Mouse (Mus musculus): ENCODE data around the gene Art4. TPM values are rescaled to one million over a fixed set of nuclear protein-coding genes. Genes with fewer than 3 reads are reported as not detected.

Gene Art4
- 0.56 and 0.69 TPM in 2 replicates for polyA plus RNA-seq (2016; fragmentation: Nextera tagmentation; extraction: Ambion mirVana)

GRCm38 (mm10) chr6:136857186-136857872 is at the start of gene Art4:
TSS of gene Art4 (minus strand) at chr6:136857733.
- H3K4me2 ChIP-seq (replicated peaks), result no peak within 1 kb of the TSS
- no peaks in the 10 kb centered on the region for H3K9me3 ChIP-seq
- H3K4me3 ChIP-seq, result no peak within 1 kb of the TSS
- WGBS, result 78% methylated on average over 18 of the region's 18 CpGs
- no peaks in the 10 kb centered on the region; the same call in 1 of the 2 replicates for H3K4me1 ChIP-seq
- no peak for ATAC-seq (ENCODE audit: low FRiP score, low read depth)
- no peak within 1 kb of the TSS for H3K27ac ChIP-seq (replicated peaks)
- no peaks in the 10 kb centered on the region for H3K36me3 ChIP-seq
- no peak within 1 kb of the TSS for H3K9ac ChIP-seq (replicated peaks)
- no peaks in the 10 kb centered on the region for H3K27me3 ChIP-seq

DNA sequence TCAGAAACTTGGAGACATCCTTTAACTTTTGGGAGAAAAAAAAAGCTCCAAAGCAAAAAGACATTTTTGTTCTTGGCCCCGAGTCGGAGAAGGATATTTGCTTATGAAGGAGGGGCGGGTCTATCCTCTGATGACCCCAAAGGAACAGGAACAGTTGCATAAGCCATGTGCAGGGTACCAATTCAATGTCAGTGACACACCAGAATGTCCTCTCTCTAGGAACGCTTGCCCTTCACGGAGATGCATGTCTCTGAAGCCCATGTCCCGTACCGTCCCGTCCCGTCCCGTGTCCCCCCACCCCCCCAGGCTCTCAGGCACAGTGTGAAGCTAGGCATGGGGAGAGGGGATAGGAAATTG is 49.4 kb upstream of the Art4 start:
- H3K4me2 ChIP-seq (replicated peaks), result no peak overlapping the region
- H3K4me1 ChIP-seq, result no peaks in the 10 kb centered on the region
- no peak overlapping the region for H3K9ac ChIP-seq (replicated peaks)
- no peak overlapping the region for H3K4me3 ChIP-seq
- H3K27me3 ChIP-seq, result no peaks in the 10 kb centered on the region
- H3K27ac ChIP-seq (replicated peaks), result no peak overlapping the region
- WGBS, result 84% methylated on average over 10 of the region's 10 CpGs
- H3K9me3 ChIP-seq, result no peaks in the 10 kb centered on the region
- no peaks in the 10 kb centered on the region for H3K36me3 ChIP-seq
- no peak for ATAC-seq (ENCODE audit: low FRiP score, low read depth)

DNA sequence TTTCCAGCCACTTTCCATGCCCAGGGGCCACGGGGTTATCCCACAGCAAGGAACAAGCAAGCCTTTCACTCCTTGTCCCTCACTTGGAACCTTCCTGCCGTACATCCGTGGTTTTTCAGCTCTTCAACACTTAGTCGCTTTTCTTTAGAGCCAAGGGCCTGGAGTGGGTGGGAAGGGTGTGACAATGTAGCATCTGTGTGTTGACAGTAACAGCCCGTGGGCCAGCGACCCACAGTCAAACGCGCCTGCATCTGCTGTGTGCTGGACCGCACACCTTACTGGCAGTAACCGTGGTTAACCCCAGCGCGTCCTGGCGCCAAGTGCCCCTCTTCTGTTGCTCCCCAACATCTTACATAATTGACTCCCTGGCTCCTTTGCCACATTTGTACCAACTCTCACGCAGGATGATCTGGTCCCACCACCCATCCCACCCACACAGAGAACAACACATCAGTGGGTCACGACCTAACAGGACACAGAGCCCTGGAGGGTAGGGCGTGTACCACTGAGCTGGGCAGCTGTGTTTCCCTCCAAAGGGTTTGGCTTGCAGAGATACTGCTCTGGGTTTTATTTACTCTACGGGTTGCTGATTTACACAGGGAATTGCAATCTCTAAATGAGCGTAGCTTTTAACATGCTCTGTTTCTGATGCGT is 48.9 kb upstream of the Art4 start:
- H3K4me3 ChIP-seq, result no peak overlapping the region
- no peak overlapping the region for H3K27ac ChIP-seq (replicated peaks)
- H3K4me1 ChIP-seq, result no peaks in the 10 kb centered on the region
- no peaks in the 10 kb centered on the region for H3K9me3 ChIP-seq
- no peaks in the 10 kb centered on the region for H3K36me3 ChIP-seq
- H3K27me3 ChIP-seq, result no peaks in the 10 kb centered on the region
- no peak overlapping the region for H3K4me2 ChIP-seq (replicated peaks)
- no peak for ATAC-seq (ENCODE audit: low FRiP score, low read depth)
- H3K9ac ChIP-seq (replicated peaks), result no peak overlapping the region
- 91% methylated on average over 19 of the region's 19 CpGs for WGBS

DNA sequence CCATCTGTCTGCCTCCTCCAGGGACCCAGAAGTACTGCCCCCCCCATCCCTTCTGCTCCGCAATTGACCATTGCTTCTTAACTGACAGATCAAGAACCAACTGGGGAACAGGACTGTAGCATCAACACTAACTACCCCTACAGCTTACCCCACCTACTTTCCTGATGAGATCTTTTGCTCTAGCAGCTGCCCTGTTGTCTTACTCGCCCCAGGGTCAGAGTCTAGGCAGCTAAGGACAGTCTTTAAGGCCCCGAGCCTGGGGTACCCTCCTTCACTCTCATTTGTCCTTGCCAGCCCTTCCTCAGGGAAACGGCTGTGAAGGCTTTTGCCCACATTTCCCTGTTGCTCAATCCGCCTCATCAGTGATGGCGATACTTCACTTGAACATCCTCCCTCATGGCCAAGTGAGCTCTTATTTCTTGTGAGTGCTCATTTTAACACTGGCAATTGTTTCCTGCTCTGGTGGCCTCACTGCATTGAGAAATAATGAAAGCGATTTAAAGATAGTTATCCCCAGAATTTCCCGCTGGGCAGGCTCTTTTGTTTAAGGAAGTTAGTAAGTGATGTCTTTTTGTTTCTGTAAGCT is 46.4 kb upstream of the Art4 start:
- WGBS, result 71% methylated on average over 8 of the region's 8 CpGs
- H3K9ac ChIP-seq (replicated peaks), result no peak overlapping the region
- no peaks in the 10 kb centered on the region for H3K9me3 ChIP-seq
- H3K4me3 ChIP-seq, result no peak overlapping the region
- H3K27ac ChIP-seq (replicated peaks), result no peak overlapping the region
- ATAC-seq (ENCODE audit: low FRiP score, low read depth), result no peak
- H3K4me2 ChIP-seq (replicated peaks), result no peak overlapping the region
- no peaks in the 10 kb centered on the region for H3K36me3 ChIP-seq
- no peaks in the 10 kb centered on the region for H3K4me1 ChIP-seq
- H3K27me3 ChIP-seq, result no peaks in the 10 kb centered on the region

GRCm38 (mm10) chr6:136902527-136902926 is 45.0 kb upstream of the Art4 start:
- no peaks in the 10 kb centered on the region for H3K9me3 ChIP-seq
- H3K9ac ChIP-seq (replicated peaks), result no peak overlapping the region
- no peak overlapping the region for H3K4me3 ChIP-seq
- H3K4me2 ChIP-seq (replicated peaks), result no peak overlapping the region
- no peaks in the 10 kb centered on the region for H3K27me3 ChIP-seq
- H3K27ac ChIP-seq (replicated peaks), result no peak overlapping the region
- no peaks in the 10 kb centered on the region for H3K4me1 ChIP-seq
- no peaks in the 10 kb centered on the region for H3K36me3 ChIP-seq
- no peak for ATAC-seq (ENCODE audit: low FRiP score, low read depth)
- WGBS, result 91% methylated on average over 9 of the region's 9 CpGs

- WGBS, result 81% methylated on average over 2 of the region's 2 CpGs
- no peaks in the 10 kb centered on the region for H3K4me1 ChIP-seq
- no peaks in the 10 kb centered on the region for H3K27me3 ChIP-seq
- no peak for ATAC-seq (ENCODE audit: low FRiP score, low read depth)
- no peak overlapping the region for H3K27ac ChIP-seq (replicated peaks)
- H3K36me3 ChIP-seq, result no peaks in the 10 kb centered on the region
- no peaks in the 10 kb centered on the region for H3K9me3 ChIP-seq
- no peak overlapping the region for H3K4me3 ChIP-seq
- no peak overlapping the region for H3K9ac ChIP-seq (replicated peaks)
- no peak overlapping the region for H3K4me2 ChIP-seq (replicated peaks)
Observed at GRCm38 (mm10) chr6:136901010-136901409, 43.5 kb upstream of the Art4 start.

GRCm38 (mm10) chr6:136900369-136901009 is 43.0 kb upstream of the Art4 start:
- ATAC-seq (ENCODE audit: low FRiP score, low read depth), result no peak
- Histone ChIP-seq H3K36me3 (no peaks in the 10 kb centered on the region), H3K9ac (replicated peaks) (no peak overlapping the region), H3K4me2 (replicated peaks) (no peak overlapping the region), H3K4me1 (no peaks in the 10 kb centered on the region), H3K27me3 (no peaks in the 10 kb centered on the region), H3K4me3 (no peak overlapping the region), H3K9me3 (no peaks in the 10 kb centered on the region), H3K27ac (replicated peaks) (no peak overlapping the region)
- 85% methylated on average over 4 of the region's 4 CpGs for WGBS

DNA sequence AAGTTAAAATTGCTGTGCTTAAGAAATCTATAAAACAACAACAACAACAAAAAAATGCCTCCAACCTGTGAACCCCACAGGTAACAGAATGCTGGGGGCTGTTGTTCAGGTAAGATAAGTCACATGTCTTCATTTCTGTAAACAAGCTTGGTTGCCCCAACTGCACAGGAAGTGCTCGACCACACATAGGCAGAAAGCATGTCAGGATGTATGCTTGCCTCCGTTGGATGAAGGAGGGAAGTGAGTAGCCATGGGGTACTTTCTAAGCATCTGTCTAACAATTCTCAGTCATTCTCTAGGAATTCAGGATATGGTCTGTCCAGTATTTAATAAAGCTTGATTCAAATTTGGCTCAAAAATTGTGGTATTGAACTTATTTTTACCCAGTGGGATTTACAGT is 41.4 kb upstream of the Art4 start:
- Histone ChIP-seq H3K9me3 (no peaks in the 10 kb centered on the region), H3K27ac (replicated peaks) (no peak overlapping the region), H3K4me3 (no peak overlapping the region), H3K4me2 (replicated peaks) (no peak overlapping the region), H3K9ac (replicated peaks) (no peak overlapping the region), H3K36me3 (no peaks in the 10 kb centered on the region), H3K27me3 (no peaks in the 10 kb centered on the region), H3K4me1 (no peaks in the 10 kb centered on the region)
- no peak for ATAC-seq (ENCODE audit: low FRiP score, low read depth)
- WGBS, result 90% methylated on average over 2 of the region's 2 CpGs

DNA sequence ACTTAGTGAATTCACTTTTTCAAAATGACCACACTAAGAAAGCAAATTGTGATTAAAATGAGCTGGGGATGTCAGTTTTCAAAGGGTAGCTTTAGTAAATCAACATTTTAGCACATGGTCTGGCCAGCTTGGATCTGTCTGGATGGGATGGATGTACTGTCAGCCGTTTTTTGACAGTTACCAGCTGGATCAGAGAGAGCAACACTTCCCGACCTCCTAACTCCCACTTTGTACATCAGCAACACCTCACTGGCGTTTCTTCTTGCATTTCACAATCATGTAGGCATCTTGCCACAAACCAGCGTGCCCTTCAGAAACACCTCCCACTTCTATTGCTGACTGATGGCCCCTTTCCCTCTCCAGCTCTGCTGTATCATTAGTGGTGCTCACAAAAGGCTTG is 40.7 kb upstream of the Art4 start:
- 76% methylated on average over 4 of the region's 4 CpGs for WGBS
- ATAC-seq (ENCODE audit: low FRiP score, low read depth), result no peak

GRCm38 (mm10) chr6:136897789-136898188 is 40.3 kb upstream of the Art4 start:
- Histone ChIP-seq H3K4me1 (no peaks in the 10 kb centered on the region), H3K9ac (replicated peaks) (no peak overlapping the region), H3K27ac (replicated peaks) (no peak overlapping the region), H3K4me3 (no peak overlapping the region), H3K36me3 (no peaks in the 10 kb centered on the region), H3K27me3 (no peaks in the 10 kb centered on the region), H3K9me3 (no peaks in the 10 kb centered on the region), H3K4me2 (replicated peaks) (no peak overlapping the region)
- no peak for ATAC-seq (ENCODE audit: low FRiP score, low read depth)
- WGBS, result 81% methylated on average over 4 of the region's 4 CpGs

More for the DNA sequence above, 40.7 kb upstream of the Art4 start:
- Histone ChIP-seq H3K27ac (replicated peaks) (no peak overlapping the region), H3K4me2 (replicated peaks) (no peak overlapping the region), H3K27me3 (no peaks in the 10 kb centered on the region), H3K9ac (replicated peaks) (no peak overlapping the region), H3K4me3 (no peak overlapping the region), H3K9me3 (no peaks in the 10 kb centered on the region), H3K36me3 (no peaks in the 10 kb centered on the region), H3K4me1 (no peaks in the 10 kb centered on the region)

DNA sequence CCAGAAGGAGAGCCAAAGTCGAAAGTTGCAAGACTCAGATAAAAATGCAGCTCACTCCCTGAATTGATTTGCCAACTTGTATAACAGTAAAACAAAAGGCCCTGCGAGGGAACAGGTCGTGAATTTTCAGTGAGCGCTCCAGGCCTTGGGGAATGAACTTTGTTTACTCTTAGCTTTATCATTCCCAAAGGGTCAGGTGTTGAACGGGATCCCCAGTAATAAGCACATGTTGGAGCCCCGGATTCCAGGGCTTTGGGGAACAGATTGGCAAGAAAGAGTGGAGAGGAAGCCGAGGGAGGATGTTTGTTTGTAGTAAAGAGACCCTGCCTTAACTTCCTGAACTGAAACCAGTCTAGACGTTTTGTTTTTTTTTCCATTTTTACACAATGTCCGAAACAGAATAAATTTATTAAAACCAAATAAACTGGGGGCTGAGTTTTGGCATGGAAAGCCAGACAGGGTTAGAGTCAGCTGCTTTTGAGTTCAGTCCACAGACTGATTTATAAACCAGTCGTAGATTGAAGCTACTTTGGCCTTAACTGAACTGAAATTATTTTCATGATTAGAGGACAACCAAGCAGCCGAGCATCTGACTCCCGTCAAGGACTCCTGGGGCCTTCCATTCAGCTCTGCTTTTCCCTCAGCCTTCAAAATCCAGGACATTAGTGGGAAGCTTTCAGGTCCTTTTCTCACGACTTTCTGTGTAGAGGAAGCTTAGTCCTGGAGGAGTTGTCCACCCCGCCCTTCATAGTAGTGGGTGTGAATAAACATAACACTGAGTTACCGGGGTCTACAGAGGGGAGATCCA is 37.2 kb upstream of the Art4 start:
- Histone ChIP-seq H3K9me3 (no peaks in the 10 kb centered on the region), H3K4me1 (no peaks in the 10 kb centered on the region), H3K36me3 (no peaks in the 10 kb centered on the region), H3K9ac (replicated peaks) (no peak overlapping the region), H3K27me3 (no peaks in the 10 kb centered on the region), H3K4me3 (no peak overlapping the region), H3K27ac (replicated peaks) (no peak overlapping the region), H3K4me2 (replicated peaks) (no peak overlapping the region)
- 65% methylated on average over 15 of the region's 15 CpGs for WGBS
- no peak for ATAC-seq (ENCODE audit: low FRiP score, low read depth)
